Mouse (Mus musculus) natural killer cell, adult 2 months (primary cell): ENCODE measurements around the gene Gpx1.
A peak's percentile ranks its signal among the peaks of the same experiment; 100 is the strongest.

ENCODE experiments used
- DNase-seq, 2 experiments: peaks; one replicate each; pipeline ENCODE4 v3.0.0; 2022; ENCODE audit warnings: low spot score in 2 of 2

Gpx1 gene

GRCm38 (mm10) chr9:108339886-108340257, 1.2 kb downstream of the Gpx1 start:
- peak in 1 of 2 experiments; percentile 3 for DNase-seq

- DNase-seq = peak; percentile 22 to 62
These were observed 1.8 kb downstream of the Gpx1 start for GRCm38 (mm10) chr9:108340258-108341138.

DNA sequence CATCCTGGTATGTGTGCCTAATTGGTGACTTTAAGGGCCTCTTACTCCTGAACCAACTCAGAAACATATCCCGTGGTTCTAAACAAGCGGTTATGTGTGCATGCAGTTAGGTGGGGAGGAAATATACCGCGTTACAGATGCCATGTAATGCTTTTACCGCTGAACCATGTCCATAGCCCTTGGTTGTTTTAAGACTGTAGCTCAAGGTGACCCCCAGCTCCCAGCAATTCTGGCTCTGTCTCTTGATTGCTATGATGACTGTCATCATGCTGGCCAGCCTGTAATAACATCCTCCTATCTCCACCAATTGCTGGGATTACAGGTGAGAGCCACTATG, 2.4 kb downstream of the Gpx1 start:
- no peak for DNase-seq

DNA sequence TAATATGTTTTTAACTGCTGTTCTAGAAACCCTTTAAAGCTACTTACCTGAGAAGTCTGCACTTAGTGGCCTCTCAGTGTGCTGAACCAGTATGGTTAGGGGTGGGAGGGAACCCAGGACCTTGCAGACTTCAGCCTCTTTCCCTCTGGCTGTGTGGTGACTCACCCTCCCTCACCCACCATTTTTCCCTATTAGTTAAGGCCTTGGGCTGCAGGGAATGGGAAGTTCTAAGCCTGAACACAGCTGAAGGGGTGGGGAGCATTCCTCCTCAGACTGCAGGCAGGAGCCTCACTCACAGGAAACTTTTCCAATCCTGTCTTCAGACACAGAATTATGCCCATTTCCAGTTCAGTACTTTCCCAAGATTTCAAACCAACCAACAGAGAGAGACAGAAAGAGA, 3.1 kb downstream of the Gpx1 start:
- DNase-seq = no peak

- peak in 1 of 2 experiments; percentile 37 for DNase-seq
These were observed 3.7 kb downstream of the Gpx1 start for GRCm38 (mm10) chr9:108342301-108342831.

DNA sequence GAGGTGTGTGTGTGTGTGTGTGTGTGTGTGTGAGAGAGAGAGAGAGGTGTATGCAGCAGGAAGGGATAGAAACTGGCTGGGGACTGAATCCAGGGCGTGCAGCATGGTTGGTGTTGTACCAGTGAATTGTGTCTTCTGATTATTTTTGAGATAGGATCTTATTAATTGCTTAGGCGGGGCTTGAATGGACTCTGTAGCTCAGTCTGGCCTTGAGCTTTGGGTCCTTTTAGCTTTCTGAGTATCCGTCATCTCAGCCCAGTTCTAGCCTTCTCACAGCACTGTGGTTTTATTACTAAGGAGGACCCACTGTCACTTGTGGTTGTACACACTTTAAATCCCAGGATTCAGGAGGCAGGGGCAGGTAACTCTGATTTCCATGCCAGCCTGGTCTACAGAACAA, 4.6 kb downstream of the Gpx1 start:
- DNase-seq = no peak

DNA sequence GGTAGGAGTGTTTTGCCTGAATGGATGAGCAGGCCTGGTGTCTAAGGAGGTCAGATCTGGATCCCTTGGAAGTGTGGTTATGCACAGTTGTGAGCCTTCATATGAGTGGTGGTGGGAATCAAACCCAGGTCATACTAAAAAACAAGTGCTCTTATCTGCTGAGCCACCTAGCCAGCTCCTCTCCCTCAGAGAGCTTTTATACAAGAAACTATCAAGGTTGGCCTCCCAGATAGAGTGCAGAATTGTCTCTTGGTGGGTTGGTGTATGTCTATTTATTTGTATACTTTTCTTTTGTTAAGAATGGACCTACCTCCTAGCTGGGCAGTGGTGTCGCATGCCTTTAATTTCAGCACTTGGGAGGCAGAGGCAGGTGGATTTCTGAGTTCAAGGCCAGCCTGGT, 5.1 kb downstream of the Gpx1 start:
- no peak for DNase-seq

- DNase-seq = no peak
These were observed 5.8 kb downstream of the Gpx1 start for GRCm38 (mm10) chr9:108344471-108344870.

- no peak for DNase-seq
These were observed 8.3 kb downstream of the Gpx1 start for GRCm38 (mm10) chr9:108347024-108347423.

DNA sequence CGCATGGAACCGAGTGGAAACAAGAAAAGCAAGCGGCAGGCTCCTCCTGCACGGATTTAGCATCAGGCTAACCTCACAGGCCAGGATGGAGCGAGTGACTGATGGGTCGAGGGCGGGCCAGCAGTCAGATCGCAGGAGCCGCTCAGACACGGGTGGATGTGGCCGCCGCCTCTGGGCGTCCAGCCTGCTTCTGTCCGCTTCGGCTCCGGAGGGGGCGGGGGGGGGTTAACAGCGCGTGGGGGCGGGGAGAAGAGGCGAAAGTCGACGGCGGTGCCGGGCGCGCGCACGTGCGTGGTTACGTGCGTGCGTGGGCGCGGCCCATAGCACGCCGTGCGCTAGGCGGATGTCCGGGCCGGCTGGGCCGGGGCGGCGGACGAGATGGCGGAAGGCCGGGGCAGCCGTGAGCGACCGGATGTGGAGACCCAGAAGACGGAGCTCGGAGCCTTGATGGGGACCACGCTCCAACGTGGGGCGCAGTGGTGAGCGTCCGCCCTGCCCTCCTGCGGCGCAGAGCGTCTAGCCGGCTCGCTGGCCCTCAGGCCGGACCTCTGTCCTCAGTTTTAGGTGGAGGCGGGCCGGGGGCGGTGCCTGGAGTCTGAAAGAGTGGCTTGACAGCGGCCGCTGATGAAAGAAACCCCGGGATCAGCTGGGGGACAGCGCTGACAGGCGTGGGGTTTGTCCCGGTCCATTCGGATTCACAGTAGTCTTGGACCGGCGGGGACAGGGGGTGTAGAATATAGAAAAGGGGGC, 9.0 kb downstream of the Gpx1 start, which contains the start of gene Usp4:
Usp4 (plus strand) TSS at position 314 of the 750 bp plus-strand sequence.
- DNase-seq = peak; percentile 86

- no peak for DNase-seq
These were observed 9.6 kb downstream of the Gpx1 start for GRCm38 (mm10) chr9:108348290-108348680.

DNA sequence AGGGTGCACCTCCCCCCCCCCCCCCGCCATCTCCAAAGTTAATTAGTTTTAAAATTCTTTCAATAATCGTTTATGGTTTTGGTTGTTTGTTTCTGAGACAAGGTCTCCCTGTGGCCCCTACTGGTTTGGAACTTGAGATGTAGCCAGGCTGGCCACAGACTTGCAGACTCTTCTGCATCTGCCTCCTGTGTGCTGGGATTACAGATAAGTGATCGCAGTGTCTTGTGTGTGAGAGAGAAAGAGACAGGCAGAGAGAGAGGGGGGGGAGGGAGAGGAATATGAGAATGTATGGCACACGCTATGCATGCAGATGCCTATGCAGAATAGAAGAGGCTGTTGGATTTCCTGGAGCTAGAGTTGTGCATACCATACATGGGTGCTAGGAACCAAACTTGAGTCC, 11.0 kb downstream of the Gpx1 start:
- DNase-seq = no peak

- no peak for DNase-seq
These were observed 39.5 kb downstream of the Gpx1 start for GRCm38 (mm10) chr9:108378234-108378633.

GRCm38 (mm10) chr9:108378736-108379135, 40.0 kb downstream of the Gpx1 start:
- DNase-seq = no peak

DNA sequence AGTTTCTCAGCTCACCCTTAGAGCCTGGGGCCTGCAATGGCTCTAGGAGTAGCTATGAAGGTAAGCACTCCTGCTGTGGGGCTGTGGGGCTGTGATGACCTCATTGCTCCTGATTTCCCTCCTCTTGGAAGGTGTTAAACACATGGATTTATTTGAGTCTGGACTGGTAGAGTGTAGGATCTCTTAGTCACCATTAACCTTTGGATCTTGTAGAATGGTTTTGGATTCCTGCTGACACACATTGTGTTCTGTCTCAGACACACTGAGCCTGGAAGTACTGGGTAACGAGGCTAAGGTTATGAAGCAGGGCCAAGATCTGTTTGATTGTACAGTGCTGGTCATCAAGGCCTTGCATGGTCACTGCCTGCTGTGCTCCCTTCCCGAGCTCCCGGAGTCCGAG, 40.6 kb downstream of the Gpx1 start:
- DNase-seq = no peak

- no peak for DNase-seq
These were observed 42.7 kb downstream of the Gpx1 start for GRCm38 (mm10) chr9:108381382-108381781.

GRCm38 (mm10) chr9:108385006-108385405, 46.3 kb downstream of the Gpx1 start:
- no peak for DNase-seq

DNA sequence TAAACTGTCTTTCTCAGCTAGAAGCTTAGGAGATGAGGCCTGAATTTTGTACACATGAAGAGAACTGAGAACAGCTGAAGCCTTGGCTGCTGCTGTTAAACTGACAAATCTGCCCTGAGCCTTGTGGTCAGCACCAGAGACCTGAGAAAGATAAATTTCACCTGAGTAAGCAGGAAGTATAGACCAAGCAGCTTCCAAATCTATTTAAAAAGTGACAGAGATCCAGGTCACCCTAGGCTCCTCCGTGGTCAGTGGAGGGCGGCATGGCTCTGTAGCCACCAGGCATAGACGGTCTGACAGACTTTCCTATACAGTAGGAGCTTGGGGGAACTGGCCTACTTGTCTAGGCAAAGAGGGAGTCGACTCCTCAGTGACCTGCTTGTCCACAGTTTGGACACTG, 48.1 kb downstream of the Gpx1 start:
- DNase-seq = no peak

- no peak for DNase-seq
These were observed 49.9 kb downstream of the Gpx1 start for GRCm38 (mm10) chr9:108388601-108389000.

GRCm38 (mm10) chr9:108389220-108389619, 50.5 kb downstream of the Gpx1 start:
- no peak for DNase-seq
